Mouse (Mus musculus) cerebellum, adult 2 months (tissue): ENCODE measurements around the gene Igsf11.

ENCODE experiments used
- CTCF ChIP-seq: fragments of 200-500 bp; IDR thresholded peaks from 2 replicates; pipeline ENCODE4 v1.5.1; 2011; ENCODE audit warnings: low read depth, mild to moderate bottlenecking, control low read depth, low read length, moderate library complexity, borderline replicate concordance; ENCODE audit not compliant: insufficient read depth
- POLR2A ChIP-seq: fragments of 200-500 bp; IDR thresholded peaks from 2 replicates; pipeline ENCODE4 v1.6.1; 2011; ENCODE audit warnings: low read length, control low read depth, borderline replicate concordance; ENCODE audit not compliant: insufficient read depth

GRCm38 (mm10) chr16:39071431-39071830, 179.0 kb downstream of the Igsf11 start:
- no peak for TF ChIP-seq CTCF
- TF ChIP-seq POLR2A, result no peak
